Mouse (Mus musculus): ENCODE measurements at regions not wholly inside any gene's neighbourhood (a gene's known extent, or its start where the extent isn't known, plus 50 kb on each side); places are given as distances from the start of the nearest gene placed in this dataset.

- TF ChIP-seq CTCF (IDR thresholded peaks at IDR 0.05; ENCODE audit: insufficient read depth, low read length) (no peak), POLR2A (IDR thresholded peaks at IDR 0.05; ENCODE audit: borderline replicate concordance, extremely low read depth, low read depth, low read length) (no peak)
Measured at GRCm38 (mm10) chr15:67245658-67246268, 745.1 kb upstream of the Lrrc6 start.

All from lung, adult 2 months (tissue).